Mouse (Mus musculus) lung, embryonic 15.5 days (tissue): Measurements from ENCODE around the gene Tmem209. TPM values are rescaled to one million over a fixed set of nuclear protein-coding genes. Genes with fewer than 3 reads are reported as not detected.
A peak's percentile ranks its signal among the peaks of the same experiment; 100 is the strongest.

Source experiments
- ATAC-seq: fragments of 200-750 bp; cut with Nextera tagmentation; 2 replicates; pipeline ENCODE4 v1.8.0; 2017; ENCODE audit warnings: moderate number of reproducible peaks, borderline replicate concordance; ENCODE audit not compliant: low FRiP score, low TSS enrichment; ENCODE audit errors: extremely low read depth
- H3K27ac ChIP-seq: fragments of 300-500 bp; sonication (generic); 2 replicates; pipeline ENCODE4 v1.5.1; 2015; ENCODE audit warnings: moderate library complexity, mild to moderate bottlenecking, inconsistent platforms
- H3K27me3 ChIP-seq: fragments of 300-500 bp; sonication (generic); 2 replicates; pipeline ENCODE4 v1.6.1; 2015; ENCODE audit warnings: inconsistent platforms
- H3K36me3 ChIP-seq: fragments of 300-500 bp; sonication (generic); 2 replicates; pipeline ENCODE4 v1.6.1; 2015; ENCODE audit warnings: inconsistent platforms
- H3K4me1 ChIP-seq: fragments of 300-500 bp; sonication (generic); 2 replicates; pipeline ENCODE4 v1.6.1; 2015; ENCODE audit warnings: inconsistent platforms
- H3K4me2 ChIP-seq: fragments of 300-500 bp; sonication (generic); 2 replicates; pipeline ENCODE4 v1.6.1; 2015; ENCODE audit warnings: inconsistent platforms, mild to moderate bottlenecking, moderate library complexity
- H3K4me3 ChIP-seq: fragments of 300-500 bp; sonication (generic); 2 replicates; pipeline ENCODE4 v1.5.1; 2015; ENCODE audit warnings: mild to moderate bottlenecking, inconsistent platforms
- H3K9ac ChIP-seq: fragments of 300-500 bp; sonication (generic); 2 replicates; pipeline ENCODE4 v1.6.1; 2015; ENCODE audit warnings: inconsistent platforms
- H3K9me3 ChIP-seq: fragments of 300-500 bp; sonication (generic); 2 replicates; pipeline ENCODE4 v1.6.1; 2016; ENCODE audit warnings: inconsistent platforms
- WGBS: fragments of 180-500 bp; shearing (Covaris S2); methylation state at CpG from one replicate; pipeline ENCODE4 v1.1.7; 2015; 5-methylcytosine and 5-hydroxymethylcytosine counted together
- polyA plus RNA-seq: library from polyadenylated mRNA; unstranded; fragments of >200 nt; fragmentation: Nextera tagmentation; extraction: Ambion mirVana; gene quantifications from 2 replicates; pipeline ENCODE4 v1.2.1, GENCODE M21; 2015

The Tmem209 gene
- polyA plus RNA-seq, 1 experiment from 2014 or later = 39.6 TPM

DNA sequence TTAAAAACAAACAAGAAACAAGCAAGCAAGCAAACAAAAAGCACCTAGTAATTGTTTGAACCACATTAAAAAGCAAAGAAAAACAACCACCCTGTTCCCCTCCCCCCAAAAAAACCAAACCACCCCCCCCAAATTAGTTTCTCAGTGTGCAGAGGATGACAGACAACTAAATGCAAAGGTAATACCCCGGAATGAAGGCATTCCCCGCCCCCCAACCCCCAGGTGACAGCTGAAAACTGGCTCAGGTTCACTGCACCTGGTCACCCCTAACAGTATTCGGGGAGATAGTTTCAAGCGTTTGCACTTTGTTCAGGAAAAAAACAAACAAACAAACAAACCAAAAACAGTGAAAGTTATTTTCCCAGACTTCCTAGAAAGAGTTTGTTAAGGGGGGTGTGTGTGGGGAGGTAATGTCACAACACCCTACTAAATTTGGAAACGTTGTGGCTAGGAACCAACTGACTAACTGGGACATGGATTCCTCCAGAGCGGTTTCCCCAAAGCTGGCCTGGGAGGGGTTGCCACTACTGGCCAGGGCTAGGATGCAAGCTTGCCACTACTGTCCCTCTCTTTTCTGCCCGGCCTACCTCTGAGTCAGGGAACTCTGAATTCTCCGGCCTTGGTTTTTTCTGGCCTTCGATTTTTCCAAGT, 38.2 kb upstream of the Tmem209 start:
- Histone ChIP-seq H3K9me3 (no peaks in the 10 kb centered on the region), H3K4me3 (peak overlapping the region; percentile 30; the same call in 1 of the 2 replicates), H3K36me3 (no peaks in the 10 kb centered on the region), H3K9ac (no peak overlapping the region), H3K27ac (peak overlapping the region; percentile 81), H3K4me2 (peak overlapping the region; percentile 59), H3K27me3 (no peaks in the 10 kb centered on the region), H3K4me1 (peaks cover 45% of the 10 kb centered on the region)
- no peak for ATAC-seq
- 33% methylated on average over 9 of the region's 9 CpGs for WGBS

- H3K36me3 ChIP-seq = no peaks in the 10 kb centered on the region
- WGBS = 1% methylated on average over 13 of the region's 17 CpGs
- H3K4me2 ChIP-seq = peak overlapping the region; percentile 59
- peak overlapping the region; percentile 30 for H3K4me3 ChIP-seq
- H3K27me3 ChIP-seq = no peaks in the 10 kb centered on the region
- no peak for ATAC-seq
- H3K9me3 ChIP-seq = no peaks in the 10 kb centered on the region
- H3K9ac ChIP-seq = peak overlapping the region; percentile 19; the same call in 1 of the 2 replicates
- peak overlapping the region; percentile 81 for H3K27ac ChIP-seq
- peaks cover 41% of the 10 kb centered on the region for H3K4me1 ChIP-seq
Measured at GRCm38 (mm10) chr6:30547274-30547645, 37.7 kb upstream of the Tmem209 start.

DNA sequence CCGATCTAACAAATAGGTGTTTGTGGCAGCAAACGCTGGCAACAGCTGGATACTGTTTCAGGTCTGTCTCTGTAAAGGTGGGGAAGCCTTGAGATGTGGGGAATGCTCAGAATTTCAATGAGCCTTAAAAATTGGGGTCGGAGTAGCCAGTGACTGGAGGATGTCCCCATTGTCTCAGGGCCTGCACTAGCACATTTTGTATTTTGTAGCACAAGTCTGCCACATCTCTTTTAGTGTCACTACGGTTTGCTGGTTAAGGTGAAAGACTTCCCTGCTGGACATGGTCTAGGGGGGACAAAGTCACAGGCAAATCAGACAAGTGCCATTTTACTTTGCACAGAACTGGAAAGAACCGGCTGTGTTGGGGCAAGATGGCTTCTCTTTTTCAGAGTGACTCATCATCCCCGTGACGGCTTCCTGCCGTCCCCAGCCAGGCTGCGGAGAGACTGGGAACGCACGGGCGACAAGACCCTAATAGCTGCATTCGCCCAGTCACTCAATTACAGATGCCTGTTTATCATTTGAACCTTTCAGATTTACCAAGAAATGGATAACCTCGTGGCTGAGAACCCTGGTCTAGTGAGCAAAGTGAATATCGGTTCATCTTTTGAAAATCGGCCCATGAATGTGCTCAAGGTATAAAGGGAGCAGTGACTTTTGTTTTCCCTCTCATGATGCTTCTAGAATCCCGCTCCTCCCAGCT, 37.1 kb upstream of the Tmem209 start:
- Histone ChIP-seq H3K4me2 (peak overlapping the region; percentile 59), H3K9ac (peak overlapping the region; percentile 19; the same call in 1 of the 2 replicates), H3K4me1 (peaks cover 36% of the 10 kb centered on the region), H3K36me3 (no peaks in the 10 kb centered on the region), H3K4me3 (peak overlapping the region; percentile 30), H3K27me3 (no peaks in the 10 kb centered on the region), H3K27ac (peak overlapping the region; percentile 81), H3K9me3 (no peaks in the 10 kb centered on the region)
- no peak; the same call in 1 of the 2 replicates for ATAC-seq
- 14% methylated on average over 17 of the region's 17 CpGs for WGBS

- no peaks in the 10 kb centered on the region for H3K27me3 ChIP-seq
- H3K4me2 ChIP-seq = no peak overlapping the region
- peaks cover 34% of the 10 kb centered on the region for H3K4me1 ChIP-seq
- H3K36me3 ChIP-seq = no peaks in the 10 kb centered on the region
- H3K27ac ChIP-seq = no peak overlapping the region
- H3K9ac ChIP-seq = no peak overlapping the region
- no peaks in the 10 kb centered on the region for H3K9me3 ChIP-seq
- 71% methylated on average over 7 of the region's 7 CpGs for WGBS
- H3K4me3 ChIP-seq = no peak overlapping the region
- no peak; the same call in 1 of the 2 replicates for ATAC-seq
Measured at GRCm38 (mm10) chr6:30545689-30546088, 36.1 kb upstream of the Tmem209 start.

DNA sequence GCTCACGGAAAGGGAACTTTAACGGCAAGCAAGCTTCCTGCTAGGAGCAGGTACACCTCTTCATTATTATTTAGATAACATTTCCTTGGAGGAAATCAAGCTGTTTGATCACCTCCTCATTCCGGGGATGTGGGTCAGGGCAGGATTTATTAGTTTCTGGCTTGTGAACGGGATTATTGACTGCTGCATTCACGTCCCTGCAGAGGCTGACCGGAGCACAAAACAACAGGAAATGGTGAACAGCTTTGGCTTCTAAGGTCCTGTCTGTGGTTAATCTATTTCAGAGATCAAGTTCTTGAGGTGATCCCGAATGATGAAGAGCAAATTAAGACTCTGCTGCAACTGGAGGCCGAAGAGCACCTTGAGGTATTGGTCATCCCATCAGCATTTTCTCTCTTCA, 34.3 kb upstream of the Tmem209 start:
- Histone ChIP-seq H3K9me3 (no peaks in the 10 kb centered on the region), H3K9ac (no peak overlapping the region), H3K36me3 (no peaks in the 10 kb centered on the region), H3K4me2 (no peak overlapping the region), H3K27ac (no peak overlapping the region), H3K27me3 (no peaks in the 10 kb centered on the region), H3K4me3 (no peak overlapping the region), H3K4me1 (peaks cover 26% of the 10 kb centered on the region)
- 37% methylated on average over 8 of the region's 8 CpGs for WGBS
- no peak for ATAC-seq

DNA sequence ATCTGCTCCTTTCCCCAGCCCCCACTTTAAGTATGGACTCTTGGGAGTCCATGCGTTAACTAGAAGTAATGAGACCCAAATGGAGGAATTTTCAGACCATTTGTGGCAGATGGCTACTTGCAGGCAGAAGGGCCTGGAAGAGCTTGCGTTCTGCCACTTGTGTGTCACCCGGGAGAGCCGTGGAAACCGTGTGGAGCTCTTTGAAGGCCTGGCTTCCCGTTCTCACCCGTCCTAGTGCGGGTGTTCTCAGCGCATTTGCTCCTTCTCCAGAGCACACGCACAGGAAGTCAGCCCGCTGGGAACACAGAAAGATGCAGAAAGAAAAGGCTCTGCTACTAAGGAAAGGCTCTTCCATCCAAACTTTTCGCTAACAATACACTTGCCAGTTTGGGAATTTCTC, 33.5 kb upstream of the Tmem209 start:
- no peak overlapping the region for H3K4me3 ChIP-seq
- H3K27me3 ChIP-seq = no peaks in the 10 kb centered on the region
- WGBS = 38% methylated on average over 12 of the region's 12 CpGs
- peaks cover 27% of the 10 kb centered on the region for H3K4me1 ChIP-seq
- no peaks in the 10 kb centered on the region for H3K9me3 ChIP-seq
- ATAC-seq = no peak
- H3K9ac ChIP-seq = no peak overlapping the region
- H3K27ac ChIP-seq = no peak overlapping the region
- H3K36me3 ChIP-seq = no peaks in the 10 kb centered on the region
- H3K4me2 ChIP-seq = no peak overlapping the region

GRCm38 (mm10) chr6:30542277-30542676, 32.7 kb upstream of the Tmem209 start:
- Histone ChIP-seq H3K4me1 (peaks cover 26% of the 10 kb centered on the region), H3K27ac (no peak overlapping the region)

GRCm38 (mm10) chr6:30541009-30541799, 31.6 kb upstream of the Tmem209 start, which contains the start of gene Cpa2:
Cpa2 (plus strand) TSS chr6:30541582.
- no peak for ATAC-seq
- no peak within 1 kb of the TSS for H3K4me3 ChIP-seq
- H3K4me1 ChIP-seq = peaks cover 18% of the 10 kb centered on the region
- no peaks in the 10 kb centered on the region for H3K9me3 ChIP-seq
- 58% methylated on average over 11 of the region's 11 CpGs for WGBS
- H3K27ac ChIP-seq = no peak within 1 kb of the TSS
- no peaks in the 10 kb centered on the region for H3K36me3 ChIP-seq
- H3K9ac ChIP-seq = no peak within 1 kb of the TSS
- H3K4me2 ChIP-seq = no peak within 1 kb of the TSS
- no peaks in the 10 kb centered on the region for H3K27me3 ChIP-seq

More at GRCm38 (mm10) chr6:30542277-30542676, 32.7 kb upstream of the Tmem209 start:
- Histone ChIP-seq H3K4me3 (no peak overlapping the region), H3K27me3 (no peaks in the 10 kb centered on the region), H3K4me2 (no peak overlapping the region), H3K9me3 (no peaks in the 10 kb centered on the region), H3K9ac (no peak overlapping the region), H3K36me3 (no peaks in the 10 kb centered on the region)
- WGBS = 54% methylated on average over 6 of the region's 6 CpGs
- ATAC-seq = no peak

DNA sequence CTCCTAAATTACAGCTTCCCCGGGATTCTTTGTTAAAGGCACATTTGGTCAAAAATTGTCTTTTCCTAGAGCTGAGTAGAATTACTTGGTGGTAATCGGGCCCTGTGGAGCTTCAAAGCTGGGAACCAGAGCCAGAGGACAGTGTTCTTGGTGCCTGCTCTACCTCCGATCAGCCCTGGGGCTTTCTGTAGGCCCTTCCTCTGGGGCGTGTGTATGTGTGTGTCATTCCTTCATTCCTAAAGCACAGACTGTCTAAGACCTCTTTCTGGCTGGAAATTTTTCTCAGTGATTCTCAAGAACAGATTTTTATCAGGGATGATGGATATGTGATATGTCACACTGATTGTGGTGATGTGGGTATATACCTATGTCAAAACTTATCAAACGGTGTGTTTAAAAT, 29.2 kb upstream of the Tmem209 start:
- Histone ChIP-seq H3K4me3 (no peak overlapping the region), H3K9ac (no peak overlapping the region), H3K36me3 (no peaks in the 10 kb centered on the region), H3K27ac (0 out of 2 replicates have a peak overlapping the region, but pooled peaks have one; percentile 7), H3K9me3 (no peaks in the 10 kb centered on the region), H3K4me2 (no peak overlapping the region), H3K4me1 (peaks cover 15% of the 10 kb centered on the region), H3K27me3 (no peaks in the 10 kb centered on the region)
- ATAC-seq = no peak
- WGBS = 48% methylated on average over 5 of the region's 5 CpGs

DNA sequence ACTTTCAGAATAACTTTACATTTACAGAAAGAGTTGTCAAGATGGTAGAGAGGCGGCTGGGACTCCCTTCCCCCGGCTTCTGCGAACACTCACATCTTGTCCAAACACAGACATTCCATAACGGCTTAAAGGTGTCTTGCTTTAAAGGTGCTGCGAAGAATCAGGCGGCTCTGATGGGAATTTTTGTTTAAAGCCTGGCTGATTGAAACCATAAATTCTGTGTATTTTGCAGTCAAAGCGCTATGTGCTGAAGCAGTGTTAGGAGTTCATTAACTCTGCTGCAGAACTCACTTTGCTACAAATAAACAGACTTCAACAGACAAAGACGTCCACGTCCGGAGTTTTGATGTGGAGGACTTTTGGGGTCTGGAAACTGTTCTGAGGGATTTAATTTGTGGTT, 28.7 kb upstream of the Tmem209 start:
- no peak for ATAC-seq
- Histone ChIP-seq H3K4me3 (no peak overlapping the region), H3K9me3 (no peaks in the 10 kb centered on the region), H3K4me1 (peaks cover 12% of the 10 kb centered on the region), H3K36me3 (no peaks in the 10 kb centered on the region), H3K4me2 (no peak overlapping the region), H3K27ac (peak overlapping the region; percentile 7; the same call in 1 of the 2 replicates), H3K9ac (no peak overlapping the region), H3K27me3 (no peaks in the 10 kb centered on the region)
- WGBS = 19% methylated on average over 10 of the region's 10 CpGs

DNA sequence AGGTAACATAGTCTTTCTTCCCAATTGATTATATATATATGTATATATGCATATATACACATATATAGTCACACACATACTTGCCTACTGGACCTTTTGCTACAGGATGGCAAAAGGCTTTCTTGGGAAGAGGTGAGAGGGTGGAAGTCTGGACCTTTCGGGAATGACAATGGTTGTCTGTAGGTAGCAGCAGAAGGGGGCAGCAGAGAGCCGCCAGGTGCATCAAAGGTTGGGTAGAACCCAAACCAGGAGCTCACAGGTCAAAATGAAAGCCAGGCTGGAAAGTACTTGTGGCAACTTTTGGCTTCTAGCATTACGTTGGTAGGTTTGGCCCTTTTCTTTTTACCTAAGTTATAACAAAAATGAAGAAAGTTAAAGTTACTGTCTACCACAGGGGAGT, 25.8 kb upstream of the Tmem209 start:
- Histone ChIP-seq H3K4me1 (peaks cover 12% of the 10 kb centered on the region), H3K27ac (no peak overlapping the region), H3K9me3 (no peaks in the 10 kb centered on the region), H3K4me3 (no peak overlapping the region), H3K36me3 (no peaks in the 10 kb centered on the region), H3K27me3 (no peaks in the 10 kb centered on the region), H3K9ac (no peak overlapping the region), H3K4me2 (no peak overlapping the region)
- ATAC-seq = no peak
- WGBS = 52% methylated on average over 3 of the region's 3 CpGs

- no peaks in the 10 kb centered on the region for H3K27me3 ChIP-seq
- H3K27ac ChIP-seq = no peak overlapping the region
- H3K4me2 ChIP-seq = no peak overlapping the region
- no peak overlapping the region for H3K9ac ChIP-seq
- H3K9me3 ChIP-seq = no peaks in the 10 kb centered on the region
- H3K4me3 ChIP-seq = no peak overlapping the region
- H3K36me3 ChIP-seq = no peaks in the 10 kb centered on the region
- WGBS = 17% methylated on average over 6 of the region's 6 CpGs
- H3K4me1 ChIP-seq = peaks cover 22% of the 10 kb centered on the region
- ATAC-seq = peak; percentile 65
Measured at GRCm38 (mm10) chr6:30528800-30529199, 19.2 kb upstream of the Tmem209 start.
